Mouse (Mus musculus) spleen, adult 2 months (tissue): ENCODE measurements at regions not wholly inside any gene's neighbourhood (a gene's known extent, or its start where the extent isn't known, plus 50 kb on each side); places are given as distances from the start of the nearest gene placed in this dataset.

Source experiments
- CTCF ChIP-seq: fragments of 200-500 bp; IDR thresholded peaks from 2 replicates; pipeline ENCODE4 v1.5.1; 2011; ENCODE audit warnings: mild to moderate bottlenecking, inconsistent platforms; ENCODE audit not compliant: insufficient read depth, insufficient read length, insufficient replicate concordance; ENCODE audit errors: extremely low read depth
- POLR2A ChIP-seq: fragments of 200-500 bp; IDR thresholded peaks from 2 replicates; pipeline ENCODE4 v1.6.1; 2011; ENCODE audit warnings: low read depth, low read length, inconsistent platforms

- TF ChIP-seq POLR2A (no peak), CTCF (no peak)
Measured at GRCm38 (mm10) chr8:104049181-104049580, 52.2 kb upstream of the Cdh5 start.
